Mouse (Mus musculus): ENCODE results near the gene Dlx3.

The Dlx3 gene

GRCm38 (mm10) chr11:95088286-95088685 is 31.6 kb upstream of the Dlx3 start:
- DNase-seq (ENCODE audit: low read depth, low spot score), result peak; percentile 68

DNA sequence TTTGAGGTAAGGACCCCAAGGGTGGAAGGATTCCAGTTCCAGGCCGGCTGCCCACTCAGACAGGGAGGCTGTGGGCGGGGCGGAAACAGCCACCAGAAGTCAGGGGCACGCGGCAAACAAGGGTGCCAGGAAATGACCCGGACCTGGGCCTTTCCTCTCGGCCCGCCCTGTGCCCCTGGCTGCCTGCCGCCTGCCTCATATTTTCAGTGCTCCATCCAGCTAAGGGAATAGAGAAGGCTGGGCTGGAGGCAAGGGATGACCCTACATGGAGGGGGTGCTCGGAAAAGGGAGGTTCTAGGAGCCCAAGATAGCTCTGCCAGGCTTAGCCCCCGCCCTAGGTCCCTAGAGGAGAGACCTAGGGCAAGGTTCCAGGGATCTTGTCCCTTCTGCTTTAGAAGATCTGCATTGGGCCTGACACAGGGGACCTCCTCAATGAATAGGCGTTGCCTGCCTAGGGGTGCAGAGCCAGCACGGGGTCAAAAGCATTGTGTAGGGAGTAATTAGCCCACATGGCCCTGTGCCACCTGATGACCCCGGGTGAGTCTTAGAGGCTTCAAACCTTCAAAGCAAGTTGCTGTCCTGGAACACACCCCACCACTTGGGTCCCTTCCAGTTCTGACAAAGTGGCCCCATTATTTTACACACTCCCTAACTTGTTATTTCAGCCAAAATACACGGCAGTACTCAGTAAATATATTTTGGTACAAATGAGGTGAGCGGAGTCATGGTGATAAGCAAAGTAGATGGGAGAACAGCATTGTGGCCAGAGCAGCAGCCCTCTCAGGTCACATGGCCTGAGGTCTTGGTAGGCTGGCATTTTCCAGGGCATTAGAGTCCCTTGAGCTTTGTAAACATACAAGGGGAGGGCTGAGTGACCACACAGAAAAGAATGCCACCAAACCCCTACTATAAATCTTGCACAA is 30.8 kb upstream of the Dlx3 start:
- DNase-seq (ENCODE audit: low read depth, low spot score), result no peak

DNA sequence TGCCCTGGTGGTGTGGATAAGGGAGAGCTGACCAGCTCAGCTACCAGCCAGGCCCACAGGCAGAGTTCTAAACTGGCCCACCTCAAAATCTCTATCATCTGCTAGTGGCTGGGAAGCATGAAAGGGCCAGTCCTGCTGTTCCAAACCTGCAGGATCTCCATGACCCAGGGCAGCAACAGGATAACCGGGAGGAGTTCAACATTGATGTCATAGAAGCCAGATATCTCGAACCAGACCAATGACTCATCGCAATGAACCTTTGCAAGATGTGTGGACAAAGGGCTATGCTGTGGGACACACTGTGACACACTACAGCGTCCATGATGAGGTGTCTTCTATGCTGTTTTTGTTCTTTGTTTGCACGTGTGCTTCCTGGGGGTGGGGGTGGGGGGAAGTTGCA is 26.8 kb upstream of the Dlx3 start:
- DNase-seq (ENCODE audit: low read depth, low spot score), result no peak

DNA sequence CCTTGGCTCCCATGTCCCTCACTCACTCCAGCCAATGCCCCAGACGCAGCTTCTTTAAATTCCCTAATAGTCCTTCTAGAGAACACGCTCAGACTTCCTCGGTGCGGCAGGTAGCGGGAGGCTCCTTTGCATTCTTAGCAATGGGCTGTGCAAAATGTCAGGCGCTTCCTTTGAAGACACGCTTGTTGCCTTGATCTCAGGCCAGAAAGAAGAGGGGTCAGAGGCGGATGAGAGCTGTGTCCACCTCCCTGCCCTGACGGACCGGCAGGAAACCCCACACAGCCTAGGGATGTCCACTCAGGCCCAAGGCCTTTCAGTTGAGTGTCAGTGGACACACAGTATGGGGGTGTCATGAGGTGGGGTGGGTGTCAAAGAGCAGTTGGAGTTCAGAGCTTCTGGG is 24.3 kb upstream of the Dlx3 start:
- DNase-seq (ENCODE audit: low read depth, low spot score), result no peak

GRCm38 (mm10) chr11:95096608-95097373 is 23.1 kb upstream of the Dlx3 start:
- DNase-seq (ENCODE audit: low read depth, low spot score), result no peak

GRCm38 (mm10) chr11:95097889-95098288 is 22.0 kb upstream of the Dlx3 start:
- no peak for DNase-seq (ENCODE audit: low read depth, low spot score)

DNA sequence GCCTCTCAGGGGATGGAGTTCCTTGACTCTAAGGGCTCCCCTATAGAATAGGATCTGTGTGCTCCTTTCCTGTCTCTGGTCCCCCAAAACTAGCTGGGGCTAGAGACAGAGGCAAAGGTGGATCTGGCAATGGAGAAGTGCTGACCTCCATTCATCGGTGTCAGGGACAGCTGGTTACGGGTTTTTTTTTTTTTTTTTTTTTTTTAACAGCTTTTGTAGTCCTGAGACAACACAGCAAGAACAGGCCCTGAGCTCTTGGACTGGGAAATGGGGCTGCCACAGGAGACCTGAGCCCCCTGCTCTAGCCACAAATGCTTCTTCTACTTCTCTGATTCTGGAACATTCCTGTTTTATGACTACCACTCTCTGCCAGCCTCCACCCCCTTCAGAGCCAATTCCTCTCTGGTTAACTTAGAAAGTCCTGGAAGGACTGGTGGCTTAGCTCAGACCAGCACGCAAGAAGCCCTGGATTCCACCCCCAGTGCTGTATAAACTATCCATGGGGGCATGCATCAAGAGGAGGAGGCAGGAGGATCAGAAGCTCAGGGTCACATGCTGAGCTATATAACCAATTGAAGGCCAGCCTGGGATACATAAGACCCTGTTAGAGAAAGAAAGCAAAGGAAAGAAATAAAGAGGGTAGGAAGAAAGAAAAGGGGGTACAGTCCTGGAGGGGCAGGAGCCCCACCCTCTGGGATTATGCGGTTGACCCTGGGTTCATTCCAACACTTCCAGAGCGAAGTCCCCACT is 21.4 kb upstream of the Dlx3 start:
- no peak for DNase-seq (ENCODE audit: low read depth, low spot score)

DNA sequence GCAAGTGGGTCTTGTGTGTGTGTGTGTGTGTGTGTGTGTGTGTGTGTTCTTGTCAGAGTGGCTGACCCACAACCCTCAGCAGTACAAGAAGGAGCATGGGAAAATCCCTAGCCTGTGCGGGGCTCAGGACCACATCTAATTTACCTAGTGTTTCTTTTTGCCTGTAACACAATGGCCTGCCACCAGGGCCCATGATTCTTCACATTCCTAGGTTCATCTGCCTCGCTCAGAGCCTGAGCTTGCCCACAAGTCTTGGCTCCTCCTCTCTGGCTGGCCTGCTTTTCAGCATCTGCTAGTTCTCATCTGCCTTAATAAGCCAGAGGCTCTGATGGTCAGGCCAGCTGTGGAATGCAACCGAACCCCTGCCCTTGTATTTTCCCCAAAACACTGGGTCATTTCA is 19.5 kb upstream of the Dlx3 start:
- peak; percentile 83 for DNase-seq (ENCODE audit: low read depth, low spot score)

- no peak for DNase-seq (ENCODE audit: low read depth, low spot score)
Measured at GRCm38 (mm10) chr11:95101071-95101788, 18.7 kb upstream of the Dlx3 start.

DNA sequence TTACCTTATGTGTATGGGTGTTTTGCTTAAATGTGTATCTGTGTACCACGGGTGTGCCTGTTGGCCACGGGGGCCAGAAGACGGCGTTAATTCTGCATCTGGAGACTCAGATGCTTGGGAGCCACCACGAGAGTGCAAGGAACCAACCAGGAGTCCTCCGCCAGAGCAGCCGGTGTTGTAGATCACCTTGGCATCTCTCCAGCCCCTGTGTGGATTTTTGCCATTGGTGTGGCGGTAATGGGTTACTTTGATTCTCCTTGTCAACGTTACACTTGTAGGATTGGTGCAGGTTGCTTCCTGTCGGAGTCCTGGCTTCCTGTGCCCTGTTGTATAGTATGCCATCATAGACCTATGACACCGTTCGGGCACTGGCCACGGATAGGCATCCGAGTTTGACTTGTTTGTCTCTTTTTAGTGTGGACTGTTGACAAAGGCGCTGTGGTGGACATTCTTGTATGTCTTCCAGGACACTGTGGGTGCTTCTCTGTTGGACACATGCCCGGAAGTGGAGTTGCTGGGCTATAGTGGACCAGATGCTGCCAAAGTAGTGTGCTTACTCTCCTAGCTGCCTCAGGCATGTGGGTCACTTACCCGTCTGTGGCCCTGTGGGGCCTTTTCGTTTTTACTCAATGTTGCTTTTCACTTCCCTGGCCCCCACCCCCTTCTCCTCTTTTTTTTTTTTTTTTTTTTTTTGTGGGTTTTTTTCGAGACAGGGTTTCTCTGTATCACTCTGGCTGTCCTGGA is 17.6 kb upstream of the Dlx3 start:
- DNase-seq (ENCODE audit: low read depth, low spot score), result no peak

- no peak for DNase-seq (ENCODE audit: low read depth, low spot score)
Measured at GRCm38 (mm10) chr11:95104266-95104665, 15.7 kb upstream of the Dlx3 start.

- DNase-seq (ENCODE audit: low read depth, low spot score), result peak; percentile 84
Measured at GRCm38 (mm10) chr11:95105274-95105874, 14.5 kb upstream of the Dlx3 start.

DNA sequence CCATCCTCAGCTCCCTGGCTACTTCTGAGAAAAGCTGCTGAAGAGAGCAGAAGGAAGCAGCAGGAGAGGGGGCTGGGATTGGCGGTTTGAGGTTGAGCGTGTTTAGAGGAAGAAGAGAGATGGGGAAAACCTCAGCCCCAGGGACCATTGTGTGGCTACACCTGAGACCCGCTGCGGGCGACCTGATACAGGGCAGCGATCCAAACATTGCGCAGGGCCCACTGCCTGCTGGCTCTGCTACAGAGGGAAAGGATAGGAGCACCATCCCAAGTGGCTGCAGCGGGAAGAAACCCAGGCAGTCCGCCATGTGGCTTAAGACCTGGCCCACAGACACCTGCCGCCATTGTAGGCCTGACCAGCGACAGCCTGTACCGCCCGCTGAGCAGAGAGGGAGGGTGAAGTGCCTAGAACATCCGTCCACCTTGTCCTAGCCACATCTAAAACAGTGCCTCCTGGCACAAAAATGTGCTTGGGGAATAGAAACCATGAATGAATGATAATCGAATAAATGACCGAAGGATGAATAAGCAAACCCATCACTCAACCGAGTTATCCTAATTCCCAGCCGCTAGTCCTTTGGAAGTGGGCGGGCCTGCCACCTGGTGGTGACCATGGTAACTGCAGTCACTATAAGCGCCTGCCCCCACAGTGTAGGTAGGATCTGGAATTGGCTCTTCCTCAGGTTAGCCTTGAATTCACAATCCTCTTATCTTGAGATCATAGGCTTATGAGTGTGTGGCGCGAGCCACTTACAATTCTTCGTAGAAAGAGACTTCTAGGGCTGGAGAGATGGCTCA is 13.3 kb upstream of the Dlx3 start:
- peak; percentile 87 for DNase-seq (ENCODE audit: low read depth, low spot score)

- DNase-seq (ENCODE audit: low read depth, low spot score), result no peak
Measured at GRCm38 (mm10) chr11:95109000-95109399, 10.9 kb upstream of the Dlx3 start.

DNA sequence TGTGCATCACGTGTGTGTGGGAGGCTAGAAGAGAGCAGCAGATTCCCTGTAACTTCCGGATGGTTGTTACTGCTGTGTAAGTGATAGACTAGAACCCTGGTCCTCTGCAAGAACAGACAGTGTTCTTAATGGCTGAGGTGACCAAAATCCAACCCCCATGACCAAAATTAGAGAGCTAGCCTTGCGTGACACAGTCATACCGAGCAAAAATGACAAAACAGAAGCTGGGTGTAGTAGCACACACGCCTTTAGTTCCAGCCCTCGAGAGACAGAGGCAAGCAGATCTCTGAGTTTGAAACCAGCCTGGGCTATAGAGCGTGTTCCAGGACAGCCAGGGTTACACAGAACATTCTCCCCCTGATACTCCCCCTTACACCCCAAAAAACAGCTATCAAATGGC is 9.8 kb upstream of the Dlx3 start:
- no peak for DNase-seq (ENCODE audit: low read depth, low spot score)

GRCm38 (mm10) chr11:95117030-95117429 is 2.9 kb upstream of the Dlx3 start:
- peak; percentile 91 for DNase-seq (ENCODE audit: low read depth, low spot score)

DNA sequence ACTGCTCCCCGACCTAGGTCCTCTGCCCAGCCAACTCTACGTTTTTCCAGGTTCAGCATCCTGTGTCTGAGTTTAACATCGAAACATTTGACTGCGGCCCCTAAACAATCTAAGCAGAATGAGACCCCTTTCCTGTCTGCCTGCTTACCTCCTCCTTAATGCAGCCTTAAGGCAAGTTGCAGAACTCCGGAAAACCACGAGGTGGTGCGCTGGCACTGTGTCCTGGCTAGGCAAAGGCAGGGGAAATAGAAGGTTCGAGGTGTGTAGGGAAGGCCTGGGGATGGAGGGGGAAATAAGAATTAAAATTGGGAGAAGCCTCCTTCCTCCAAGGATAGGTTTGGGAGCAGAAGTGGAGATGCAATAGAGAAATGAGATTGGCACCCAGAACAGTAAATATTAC is 1.4 kb upstream of the Dlx3 start:
- peak; percentile 87 for DNase-seq (ENCODE audit: low read depth, low spot score)

GRCm38 (mm10) chr11:95120633-95121020 is 708 bp downstream of the Dlx3 start:
- DNase-seq (ENCODE audit: low read depth, low spot score), result no peak
